14 mouse cellular contexts compared by ENCODE assay signal in genomic region chr5:92469201-92470130, GRCm38 (mm10). TPM values are rescaled to one million over a fixed set of nuclear protein-coding genes. Genes with fewer than 3 reads are reported as not detected.
DNase-seq lines count a peak whose midpoint lies in the region; ATAC-seq and TF ChIP-seq lines count a peak whose summit lies in the region.
"Had no signal": no experiment of that assay in that cellular context is flagged by ENCODE, and none has a peak within 500 bp of the region (broad histone marks: within the 10 kb centered on the region; RNA-seq: fewer than 3 reads in every experiment).

No protein-coding gene starts in this region.

- peak overlapping the region; percentile 5; the same call in 1 of the 2 replicates for H3K27ac ChIP-seq in layer of hippocampus, adult 2 months
- H3K27ac ChIP-seq: intestine, embryonic 15.5 days had no signal

- H3K4me3 ChIP-seq in layer of hippocampus, adult 2 months: no peak overlapping the region
- H3K4me3 ChIP-seq: intestine, embryonic 15.5 days; megakaryocyte, embryonic 14.5 days; myocyte had no signal

- no peak for DNase-seq in cerebellum, postnatal 4 days (ENCODE audit: low spot score in 2 of 2)
- DNase-seq in layer of hippocampus, adult 2 months (ENCODE audit: low spot score in 2 of 2): no peak
- DNase-seq in layer of hippocampus, adult 9-10 months (ENCODE audit: low spot score): no peak
- DNase-seq in cerebellum, adult 18-20 months: peak; percentile 46 to 56
- DNase-seq in lung, adult 18-20 months: no peak
- DNase-seq in Muller cell, postnatal 12 days (ENCODE audit: inconsistent ontology term): no peak
- DNase-seq: gastrocnemius, postnatal 36 days; lung, embryonic 14.5 days had no signal

- TF ChIP-seq CTCF in layer of hippocampus, adult 2 months (conservative IDR thresholded peaks at IDR 0.05): no peak

- 0 out of 2 replicates have a peak, but pooled peaks have one; percentile 31 for ATAC-seq in cerebellum, adult (ENCODE audit: insufficient number of reproducible peaks, low FRiP score, low TSS enrichment)
- peak; percentile 52; the same call in 1 of the 2 replicates for ATAC-seq in erythroid progenitor cell, adult 5-6 weeks (replicated peaks; ENCODE audit: low FRiP score, poor library complexity, severe bottlenecking)
- ATAC-seq: forebrain, embryonic 16.5 days; intestine, embryonic 15.5 days had no signal

RNA-seq across cellular contexts. Expression of gene Nup54, which starts 34.4 kb away (rescaled TPM):
- total RNA-seq in layer of hippocampus, adult 2 months (2021): 10 to 100 TPM; 32.1 to 32.2 TPM
- 22.3 and 32.3 TPM in 2 replicates for total RNA-seq in erythroid progenitor cell, adult 5-6 weeks (2015; ENCODE audit: low replicate concordance)
- total RNA-seq in erythroid progenitor cell, adult 5-6 weeks (2017; ENCODE audit: low replicate concordance): 16.3 and 19.8 TPM in 2 replicates

RNA-seq across cellular contexts. Expression of gene Scarb2, which starts 37.2 kb away (rescaled TPM):
- total RNA-seq in layer of hippocampus, adult 2 months (2021): 10 to 100 TPM; 88.9 to 89.8 TPM
- total RNA-seq in erythroid progenitor cell, adult 5-6 weeks (2015; ENCODE audit: low replicate concordance): 5.9 and 11.2 TPM in 2 replicates
- total RNA-seq in erythroid progenitor cell, adult 5-6 weeks (2017; ENCODE audit: low replicate concordance): 9.8 and 13.3 TPM in 2 replicates

Comparison
In these comparisons a context has a peak if more than half of its experiments do, and no peak if none do; other contexts are left out.
1. DNase-seq: peak in cerebellum, adult 18-20 months (2 of 2); none in cerebellum, postnatal 4 days (0 of 2), layer of hippocampus, adult 2 months (0 of 2), layer of hippocampus, adult 9-10 months (single experiment), lung, adult 18-20 months (0 of 2) and Muller cell, postnatal 12 days (single experiment).
2. RNA of gene Scarb2, which starts 37.2 kb away (total RNA-seq): 88.9 to 89.8 TPM in layer of hippocampus, adult 2 months; 5.9 to 13.3 TPM in erythroid progenitor cell, adult 5-6 weeks; every median in the first group is over 4 times any median in the second.